Mouse (Mus musculus) intestine, embryonic 14.5 days (tissue): ENCODE results near the gene 1700013G24Rik. TPM values are rescaled to one million over a fixed set of nuclear protein-coding genes. Genes with fewer than 3 reads are reported as not detected.

Experiments
- ATAC-seq: fragments of 200-750 bp; cut with Nextera tagmentation; replicated peaks from 2 replicates; pipeline ENCODE4 v1.8.0; 2017; ENCODE audit warnings: low read depth, moderate number of reproducible peaks, moderate TSS enrichment, moderate library complexity; ENCODE audit not compliant: low FRiP score, low TSS enrichment
- DNase-seq: peaks from one replicate; pipeline ENCODE4 v3.0.0-alpha.2; 2018; ENCODE audit warnings: low spot score
- H3K27ac ChIP-seq: fragments of 300-500 bp; sonication (generic); 2 replicates; pipeline ENCODE4 v1.5.1; 2014; ENCODE audit warnings: low read depth, mild to moderate bottlenecking, control low read depth
- H3K27me3 ChIP-seq: fragments of 300-500 bp; sonication (generic); replicated peaks from 2 replicates; pipeline ENCODE4 v1.6.1; 2014; ENCODE audit warnings: low read length, control low read depth; ENCODE audit not compliant: control insufficient read depth, insufficient read depth
- H3K36me3 ChIP-seq: fragments of 300-500 bp; sonication (generic); 2 replicates; pipeline ENCODE4 v1.6.1; 2014; ENCODE audit warnings: low read length, control low read depth; ENCODE audit not compliant: control insufficient read depth, insufficient read depth
- H3K4me1 ChIP-seq: fragments of 300-500 bp; sonication (generic); replicated peaks from 2 replicates; pipeline ENCODE4 v1.6.1; 2014; ENCODE audit warnings: low read length, control low read depth, mixed read lengths; ENCODE audit not compliant: control insufficient read depth, insufficient read depth
- H3K4me2 ChIP-seq: fragments of 300-500 bp; sonication (generic); 2 replicates; pipeline ENCODE4 v1.6.1; 2014; ENCODE audit warnings: low read length
- H3K4me3 ChIP-seq: fragments of 300-500 bp; sonication (generic); 2 replicates; pipeline ENCODE4 v1.5.1; 2014; ENCODE audit warnings: low read depth, low read length, control low read depth, mixed read lengths
- H3K9ac ChIP-seq: fragments of 300-500 bp; sonication (generic); 2 replicates; pipeline ENCODE4 v1.6.1; 2014; ENCODE audit warnings: mild to moderate bottlenecking, low read length
- H3K9me3 ChIP-seq: fragments of 300-500 bp; sonication (generic); 2 replicates; pipeline ENCODE4 v1.6.1; 2016; ENCODE audit warnings: low read length, control low read depth; ENCODE audit not compliant: control insufficient read depth
- WGBS: fragments of 180-500 bp; shearing (Covaris S2); extraction: QIAGEN DNeasy Blood & Tissue Kit; methylation state at CpG from one replicate; pipeline ENCODE4 v1.1.7; 2014; 5-methylcytosine and 5-hydroxymethylcytosine counted together
- polyA plus RNA-seq: library from polyadenylated mRNA; unstranded; fragments of >200 nt; fragmentation: Nextera tagmentation; extraction: Ambion mirVana; gene quantifications from 2 replicates; pipeline ENCODE4 v1.2.1, GENCODE M21; 2014

Gene 1700013G24Rik
- polyA plus RNA-seq, 1 experiment from 2014 or later, result not detected

GRCm38 (mm10) chr4:137476065-137476760, 23.1 kb downstream of the 1700013G24Rik start:
- Histone ChIP-seq H3K9ac (peak overlapping the region; percentile 27; the same call in 1 of the 2 replicates), H3K27me3 (no peaks in the 10 kb centered on the region)
- ATAC-seq, result peak; percentile 46

GRCm38 (mm10) chr4:137476761-137477237, 23.7 kb downstream of the 1700013G24Rik start:
- H3K36me3 ChIP-seq, result no peaks in the 10 kb centered on the region; the same call in 1 of the 2 replicates
- no peaks in the 10 kb centered on the region for H3K27me3 ChIP-seq
- peaks cover 81% of the 10 kb centered on the region for H3K4me1 ChIP-seq
- 10% methylated on average over 14 of the region's 17 CpGs for WGBS
- peak overlapping the region; percentile 27; the same call in 1 of the 2 replicates for H3K9ac ChIP-seq
- ATAC-seq (no peak), DNase-seq (no peak)
- H3K4me2 ChIP-seq, result peak overlapping the region; percentile 50
- no peaks in the 10 kb centered on the region for H3K9me3 ChIP-seq
- H3K27ac ChIP-seq, result peak overlapping the region; percentile 67
- H3K4me3 ChIP-seq, result peak overlapping the region; percentile 11; the same call in 1 of the 2 replicates

More at GRCm38 (mm10) chr4:137476065-137476760, 23.1 kb downstream of the 1700013G24Rik start:
- Histone ChIP-seq H3K27ac (peak overlapping the region; percentile 67), H3K36me3 (no peaks in the 10 kb centered on the region; the same call in 1 of the 2 replicates), H3K9me3 (no peaks in the 10 kb centered on the region), H3K4me3 (peak overlapping the region; percentile 11; the same call in 1 of the 2 replicates), H3K4me1 (peaks cover 81% of the 10 kb centered on the region), H3K4me2 (peak overlapping the region; percentile 50)
- WGBS, result 18% methylated on average over 10 of the region's 10 CpGs
- DNase-seq, result no peak

DNA sequence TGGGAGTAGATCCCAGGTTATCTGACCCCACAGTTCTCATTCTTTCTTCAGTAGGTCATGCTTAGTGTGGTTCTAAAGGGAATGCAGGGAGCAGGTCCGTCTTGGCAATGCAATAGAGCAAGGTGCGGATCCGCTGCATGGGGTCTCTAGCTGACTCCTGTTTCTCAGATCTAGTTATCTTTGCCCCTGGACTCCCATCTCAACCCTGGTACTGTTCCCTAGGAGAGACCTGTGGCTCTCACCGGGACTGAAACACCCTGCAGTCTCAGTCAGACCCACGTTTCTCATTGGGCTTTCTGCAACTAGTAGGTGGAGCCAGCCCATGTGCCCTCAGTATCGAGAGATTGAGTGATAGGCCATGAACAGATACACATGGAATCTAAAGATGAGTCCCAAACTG, 24.5 kb downstream of the 1700013G24Rik start:
- no peak for DNase-seq
- Histone ChIP-seq H3K9me3 (no peaks in the 10 kb centered on the region), H3K36me3 (no peaks in the 10 kb centered on the region; the same call in 1 of the 2 replicates), H3K4me2 (peak overlapping the region; percentile 50; the same call in 1 of the 2 replicates), H3K9ac (0 out of 2 replicates have a peak overlapping the region, but pooled peaks have one; percentile 27), H3K4me3 (no peak overlapping the region), H3K27ac (peak overlapping the region; percentile 67; the same call in 1 of the 2 replicates), H3K27me3 (no peaks in the 10 kb centered on the region), H3K4me1 (peaks cover 87% of the 10 kb centered on the region)
- ATAC-seq, result no peak
- WGBS, result 50% methylated on average over 6 of the region's 6 CpGs

DNA sequence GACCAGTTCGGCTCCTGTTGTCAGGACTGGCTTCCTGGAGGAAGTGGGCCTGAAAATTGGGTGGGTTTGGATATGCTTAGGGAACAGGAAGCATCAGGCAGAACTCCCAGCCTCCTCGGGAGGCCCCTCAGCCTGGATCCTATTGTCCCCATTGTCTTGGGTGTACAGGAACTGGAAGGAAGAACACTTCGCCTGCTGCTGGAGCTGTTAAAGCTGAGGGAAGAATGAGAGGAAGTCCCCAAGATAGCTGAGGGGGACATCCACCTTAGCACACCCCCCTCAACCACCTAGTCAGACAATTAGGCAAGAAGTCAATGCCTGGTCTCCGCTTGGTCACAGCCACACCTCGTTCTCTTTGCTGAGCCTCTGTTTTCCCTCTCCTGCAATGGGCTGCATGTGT, 25.2 kb downstream of the 1700013G24Rik start:
- H3K27ac ChIP-seq, result no peak overlapping the region
- no peak overlapping the region for H3K9ac ChIP-seq
- H3K9me3 ChIP-seq, result no peaks in the 10 kb centered on the region
- H3K4me2 ChIP-seq, result no peak overlapping the region; the same call in 1 of the 2 replicates
- H3K4me1 ChIP-seq, result peaks cover 83% of the 10 kb centered on the region
- no peak overlapping the region for H3K4me3 ChIP-seq
- no peaks in the 10 kb centered on the region; the same call in 1 of the 2 replicates for H3K36me3 ChIP-seq
- WGBS, result 63% methylated on average over 5 of the region's 5 CpGs
- no peaks in the 10 kb centered on the region for H3K27me3 ChIP-seq
- DNase-seq, result no peak
- no peak for ATAC-seq

DNA sequence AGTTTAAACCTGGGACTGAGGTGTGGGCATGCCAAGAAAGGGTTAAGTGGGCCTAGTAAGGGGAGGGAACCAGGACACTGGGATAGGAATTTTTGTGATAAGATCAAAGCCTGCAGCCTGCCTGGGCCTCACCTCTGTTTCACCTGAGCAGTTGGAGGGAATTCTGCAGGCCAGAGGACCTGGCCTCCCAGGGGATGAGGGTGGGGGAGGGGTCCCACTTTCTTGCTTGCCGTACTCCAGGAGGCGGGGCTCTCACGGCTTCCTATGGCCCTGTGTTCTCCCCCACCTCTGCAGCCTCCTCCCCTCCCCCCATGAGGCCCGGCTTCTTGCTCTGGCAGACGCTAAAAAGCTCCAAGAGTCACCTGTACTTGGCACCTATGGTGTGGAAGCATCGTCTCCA, 26.7 kb downstream of the 1700013G24Rik start:
- WGBS, result 10% methylated on average over 6 of the region's 6 CpGs
- no peak overlapping the region for H3K4me3 ChIP-seq
- no peaks in the 10 kb centered on the region for H3K36me3 ChIP-seq
- H3K9ac ChIP-seq, result no peak overlapping the region
- DNase-seq (no peak), ATAC-seq (peak; percentile 44)
- H3K4me1 ChIP-seq, result peaks cover 83% of the 10 kb centered on the region
- H3K9me3 ChIP-seq, result no peaks in the 10 kb centered on the region
- peak overlapping the region; percentile 77; the same call in 1 of the 2 replicates for H3K27ac ChIP-seq
- H3K4me2 ChIP-seq, result peak overlapping the region; percentile 20; the same call in 1 of the 2 replicates
- no peaks in the 10 kb centered on the region for H3K27me3 ChIP-seq

- Histone ChIP-seq H3K4me2 (peak overlapping the region; percentile 20; the same call in 1 of the 2 replicates), H3K4me1 (peaks cover 86% of the 10 kb centered on the region), H3K9ac (no peak overlapping the region), H3K9me3 (no peaks in the 10 kb centered on the region), H3K4me3 (no peak overlapping the region), H3K36me3 (no peaks in the 10 kb centered on the region), H3K27me3 (no peaks in the 10 kb centered on the region), H3K27ac (peak overlapping the region; percentile 77)
- whole genome bisulfite sequencing, result 24% methylated on average over 19 of the region's 19 CpGs
- peak; percentile 24; the same call in 1 of the 2 replicates for ATAC-seq
- no peak for DNase-seq
Observed at GRCm38 (mm10) chr4:137480191-137480992, 27.3 kb downstream of the 1700013G24Rik start.

GRCm38 (mm10) chr4:137480993-137481340, 27.9 kb downstream of the 1700013G24Rik start:
- Histone ChIP-seq H3K9ac (no peak overlapping the region), H3K4me1 (peaks cover 86% of the 10 kb centered on the region), H3K36me3 (no peaks in the 10 kb centered on the region), H3K9me3 (no peaks in the 10 kb centered on the region), H3K27ac (peak overlapping the region; percentile 77), H3K27me3 (no peaks in the 10 kb centered on the region), H3K4me2 (0 out of 2 replicates have a peak overlapping the region, but pooled peaks have one; percentile 16), H3K4me3 (no peak overlapping the region)
- ATAC-seq (no peak), DNase-seq (no peak)
- 41% methylated on average over 1 of the region's 1 CpGs for WGBS

GRCm38 (mm10) chr4:137481381-137482030, 28.4 kb downstream of the 1700013G24Rik start:
- peak overlapping the region; percentile 77 for H3K27ac ChIP-seq
- peaks cover 86% of the 10 kb centered on the region for H3K4me1 ChIP-seq
- 0 out of 2 replicates have a peak overlapping the region, but pooled peaks have one; percentile 16 for H3K4me2 ChIP-seq
- H3K36me3 ChIP-seq, result no peaks in the 10 kb centered on the region
- DNase-seq (no peak), ATAC-seq (no peak)
- WGBS, result 35% methylated on average over 13 of the region's 13 CpGs
- no peaks in the 10 kb centered on the region for H3K27me3 ChIP-seq
- H3K9me3 ChIP-seq, result no peaks in the 10 kb centered on the region
- no peak overlapping the region for H3K4me3 ChIP-seq
- no peak overlapping the region for H3K9ac ChIP-seq
